Mouse (Mus musculus): ENCODE results near the gene Med19. TPM values are rescaled to one million over a fixed set of nuclear protein-coding genes. Genes with fewer than 3 reads are reported as not detected.

Gene Med19
- polyA plus RNA-seq, 1 experiment: 20.3 TPM

DNA sequence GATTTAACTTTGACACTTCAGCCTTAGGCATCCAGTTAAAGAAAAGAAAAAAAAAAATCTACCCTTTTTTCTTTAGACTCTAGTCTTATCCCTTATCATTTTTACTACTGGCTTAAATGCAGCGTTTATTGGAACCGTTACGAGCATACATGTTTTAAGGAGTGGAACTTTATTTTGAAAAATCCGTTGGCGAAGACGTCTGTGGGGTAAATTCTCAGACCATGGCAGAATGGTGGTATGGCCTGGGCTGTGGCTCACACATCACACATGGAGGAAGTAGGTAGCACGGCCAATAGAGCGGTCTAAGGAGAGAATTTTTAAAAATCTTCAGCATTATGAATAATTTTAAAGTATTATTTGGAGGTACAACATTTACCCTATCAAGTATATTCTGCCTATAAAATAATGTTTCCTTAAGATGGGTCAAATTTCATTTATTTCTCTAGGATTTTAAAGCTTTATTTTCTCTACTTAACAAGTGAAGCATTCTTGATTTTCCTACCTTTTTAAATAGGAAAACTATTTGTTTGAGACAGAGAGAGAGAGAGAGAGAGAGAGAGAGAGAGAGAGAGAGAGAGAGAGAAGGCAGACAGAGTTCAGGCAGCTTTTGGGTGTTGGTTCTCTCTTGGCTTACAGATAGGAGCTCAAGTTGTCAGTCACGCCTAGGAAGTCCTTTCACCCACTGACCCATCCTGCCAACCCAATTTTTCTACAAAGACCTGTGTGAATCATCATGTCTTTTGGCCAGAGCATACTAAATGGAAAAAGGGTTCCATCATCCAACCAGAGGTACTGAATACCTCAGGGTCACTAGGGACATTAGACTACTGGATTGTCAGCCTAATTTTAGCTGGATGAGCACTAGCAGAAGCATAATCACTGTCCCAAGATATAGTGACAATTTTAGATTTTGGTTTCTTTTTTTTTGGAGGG is 38.5 kb downstream of the Med19 start:
- H3ac ChIP-seq (ENCODE audit: control insufficient read depth, insufficient read length): no peak overlapping the region
- peak overlapping the region; percentile 98 for H3K4me2 ChIP-seq (ENCODE audit: low read depth)
- no peaks in the 10 kb centered on the region for H3K27me3 ChIP-seq (ENCODE audit: control insufficient read depth, insufficient read depth, insufficient read length)
- TF ChIP-seq CEBPB (IDR thresholded peaks at IDR 0.05; ENCODE audit: insufficient read depth, poor library complexity, severe bottlenecking): no peak
- no peak for TF ChIP-seq POLR2A (IDR thresholded peaks at IDR 0.05; ENCODE audit: insufficient read length, low read depth)
- TF ChIP-seq USF1 (IDR thresholded peaks at IDR 0.05; ENCODE audit: low read depth): no peak
- no peak for TF ChIP-seq SRF (IDR thresholded peaks at IDR 0.05; ENCODE audit: control insufficient read depth, insufficient read length, low read depth)
- peaks cover 5% of the 10 kb centered on the region for H3K36me3 ChIP-seq (ENCODE audit: control insufficient read depth, insufficient read depth)
- peak overlapping the region; percentile 79 for H3K4me3 ChIP-seq
- peaks cover 29% of the 10 kb centered on the region for H3K79me2 ChIP-seq (ENCODE audit: control insufficient read depth, insufficient read depth)

DNA sequence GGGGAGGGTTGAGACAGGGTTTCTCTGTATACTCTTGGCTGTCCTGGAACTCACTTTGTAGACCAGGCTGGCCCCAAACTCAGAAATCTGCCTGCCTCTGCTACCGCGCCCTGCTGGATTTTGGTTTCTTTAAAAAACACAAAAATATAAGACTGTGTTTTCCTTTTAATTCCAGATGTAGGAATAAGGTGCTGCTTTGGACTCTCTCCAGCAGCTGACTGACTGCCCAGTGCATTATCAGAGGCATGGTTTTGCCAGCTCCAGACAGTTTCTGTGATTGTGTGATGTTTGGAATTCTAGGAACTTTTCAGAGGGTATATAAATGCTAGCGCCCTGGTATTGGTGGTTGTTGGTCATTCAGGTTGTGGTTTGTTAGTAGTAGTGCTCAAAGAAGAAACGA is 39.2 kb downstream of the Med19 start:
- Histone ChIP-seq H3K4me3 (no peak overlapping the region), H3ac (ENCODE audit: control insufficient read depth, insufficient read length) (no peak overlapping the region), H3K36me3 (ENCODE audit: control insufficient read depth, insufficient read depth) (peaks cover 5% of the 10 kb centered on the region), H3K79me2 (ENCODE audit: control insufficient read depth, insufficient read depth) (peaks cover 22% of the 10 kb centered on the region), H3K27me3 (ENCODE audit: control insufficient read depth, insufficient read depth, insufficient read length) (no peaks in the 10 kb centered on the region), H3K4me2 (ENCODE audit: low read depth) (peak overlapping the region; percentile 98)
- TF ChIP-seq SRF (IDR thresholded peaks at IDR 0.05; ENCODE audit: control insufficient read depth, insufficient read length, low read depth) (no peak), USF1 (IDR thresholded peaks at IDR 0.05; ENCODE audit: low read depth) (no peak), TCF3 (IDR thresholded peaks at IDR 0.05; ENCODE audit: insufficient read length, low read depth) (no peak), E2F4 (IDR thresholded peaks at IDR 0.05; ENCODE audit: insufficient read depth) (no peak), MYOG (IDR thresholded peaks at IDR 0.05; ENCODE audit: control insufficient read depth in 1 of 3, insufficient read depth in 1 of 3, insufficient read length in 2 of 3, low read depth in 2 of 3) (no peak), MAX (IDR thresholded peaks at IDR 0.05; ENCODE audit: low read depth) (no peak), CEBPB (IDR thresholded peaks at IDR 0.05; ENCODE audit: insufficient read depth, poor library complexity, severe bottlenecking) (no peak), POLR2A (IDR thresholded peaks at IDR 0.05; ENCODE audit: insufficient read length, low read depth) (no peak), TCF12 (IDR thresholded peaks at IDR 0.05; ENCODE audit: insufficient read depth, poor library complexity, severe bottlenecking) (no peak), POLR2AphosphoS2 (IDR thresholded peaks at IDR 0.05; ENCODE audit: insufficient read length, low read depth) (no peak), REST (IDR thresholded peaks at IDR 0.05; ENCODE audit: insufficient read depth, insufficient read length) (no peak), MYOD1 (IDR thresholded peaks at IDR 0.05; ENCODE audit: control insufficient read depth in 1 of 3, insufficient read length in 2 of 3, low read depth in 2 of 3) (no peak)

DNA sequence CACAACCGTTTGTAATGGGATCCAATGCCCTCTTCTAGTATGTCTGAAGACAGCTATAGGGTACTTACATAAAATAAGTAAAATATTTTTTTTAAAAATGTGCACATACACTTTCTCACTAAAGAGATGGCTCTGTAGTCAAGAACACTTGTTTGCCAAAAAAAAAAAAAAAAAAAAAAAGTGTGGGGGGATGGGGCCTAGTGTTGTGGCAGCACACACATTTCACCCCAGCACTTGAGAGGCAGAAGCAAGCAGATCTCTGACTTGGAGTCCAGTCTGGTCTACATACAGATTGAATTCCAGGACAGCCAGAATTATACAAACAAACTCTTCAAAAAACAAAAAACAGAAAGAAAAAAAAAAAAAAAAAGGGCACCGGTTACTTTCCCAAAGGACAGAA is 42.5 kb downstream of the Med19 start:
- Histone ChIP-seq H3K27me3 (ENCODE audit: control insufficient read depth, insufficient read depth, insufficient read length) (no peaks in the 10 kb centered on the region), H3K79me2 (ENCODE audit: control insufficient read depth, insufficient read depth) (peaks cover 18% of the 10 kb centered on the region), H3K4me2 (ENCODE audit: low read depth) (no peak overlapping the region), H3ac (ENCODE audit: control insufficient read depth, insufficient read length) (no peak overlapping the region), H3K4me3 (no peak overlapping the region), H3K36me3 (ENCODE audit: control insufficient read depth, insufficient read depth) (peaks cover 21% of the 10 kb centered on the region)
- no peak for TF ChIP-seq MYOG (IDR thresholded peaks at IDR 0.05; ENCODE audit: control insufficient read depth in 1 of 3, insufficient read depth in 1 of 3, insufficient read length in 2 of 3, low read depth in 2 of 3)

DNA sequence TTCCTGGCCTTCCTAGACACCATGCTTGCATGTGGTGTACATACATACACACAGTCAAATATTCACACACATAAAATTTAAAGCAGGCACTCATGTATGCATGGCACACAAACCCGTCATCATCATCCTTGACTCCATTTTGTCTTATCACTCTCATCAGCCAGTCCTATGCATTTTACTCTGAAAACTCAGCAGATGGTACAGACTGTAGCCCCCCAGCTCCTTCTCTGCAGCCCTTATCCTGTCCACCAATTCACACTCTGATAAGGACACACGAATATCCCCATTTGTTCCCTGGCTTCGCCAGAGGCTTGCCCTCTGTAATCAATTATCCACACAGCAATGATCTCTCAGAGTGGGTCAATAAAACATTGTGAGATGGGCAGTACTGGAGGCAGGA is 43.0 kb downstream of the Med19 start:
- Histone ChIP-seq H3ac (ENCODE audit: control insufficient read depth, insufficient read length) (no peak overlapping the region), H3K36me3 (ENCODE audit: control insufficient read depth, insufficient read depth) (peaks cover 21% of the 10 kb centered on the region), H3K4me2 (ENCODE audit: low read depth) (no peak overlapping the region), H3K27me3 (ENCODE audit: control insufficient read depth, insufficient read depth, insufficient read length) (no peaks in the 10 kb centered on the region), H3K79me2 (ENCODE audit: control insufficient read depth, insufficient read depth) (peaks cover 22% of the 10 kb centered on the region), H3K4me3 (no peak overlapping the region)
- TF ChIP-seq TCF12 (IDR thresholded peaks at IDR 0.05; ENCODE audit: insufficient read depth, poor library complexity, severe bottlenecking) (no peak), MYOD1 (IDR thresholded peaks at IDR 0.05; ENCODE audit: control insufficient read depth in 1 of 3, insufficient read length in 2 of 3, low read depth in 2 of 3) (no peak), CEBPB (IDR thresholded peaks at IDR 0.05; ENCODE audit: insufficient read depth, poor library complexity, severe bottlenecking) (no peak), POLR2AphosphoS2 (IDR thresholded peaks at IDR 0.05; ENCODE audit: insufficient read length, low read depth) (no peak), MAX (IDR thresholded peaks at IDR 0.05; ENCODE audit: low read depth) (no peak), MYOG (IDR thresholded peaks at IDR 0.05; ENCODE audit: control insufficient read depth in 1 of 3, insufficient read depth in 1 of 3, insufficient read length in 2 of 3, low read depth in 2 of 3) (no peak), REST (IDR thresholded peaks at IDR 0.05; ENCODE audit: insufficient read depth, insufficient read length) (no peak)

DNA sequence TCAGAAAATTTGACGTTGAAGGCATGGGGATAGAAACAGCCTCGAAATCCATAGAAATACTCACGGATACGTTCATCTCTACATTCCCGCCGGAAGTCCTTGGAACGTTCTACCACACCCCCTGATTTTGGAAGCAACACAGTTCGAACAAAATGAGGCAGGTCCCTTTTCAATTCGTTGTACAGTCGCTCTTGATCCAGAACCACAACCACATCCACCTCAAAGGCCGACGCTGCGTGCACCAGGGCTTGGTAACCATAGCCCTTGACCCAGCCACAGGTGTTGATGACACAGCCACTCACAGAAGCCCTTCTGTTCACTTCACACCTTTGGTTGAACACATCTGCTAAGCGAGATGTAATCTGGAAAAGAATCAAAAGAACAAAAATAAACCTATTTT is 45.7 kb downstream of the Med19 start:
- H3K4me2 ChIP-seq (ENCODE audit: low read depth): no peak overlapping the region

More for the DNA sequence above, 45.7 kb downstream of the Med19 start:
- no peak overlapping the region for H3K4me3 ChIP-seq
- H3K79me2 ChIP-seq (ENCODE audit: control insufficient read depth, insufficient read depth): peaks cover 31% of the 10 kb centered on the region
- no peak overlapping the region for H3ac ChIP-seq (ENCODE audit: control insufficient read depth, insufficient read length)
- H3K27me3 ChIP-seq (ENCODE audit: control insufficient read depth, insufficient read depth, insufficient read length): no peaks in the 10 kb centered on the region
- no peak for TF ChIP-seq CEBPB (IDR thresholded peaks at IDR 0.05; ENCODE audit: insufficient read depth, poor library complexity, severe bottlenecking)
- no peak for TF ChIP-seq SRF (IDR thresholded peaks at IDR 0.05; ENCODE audit: control insufficient read depth, insufficient read length, low read depth)
- TF ChIP-seq TCF3 (IDR thresholded peaks at IDR 0.05; ENCODE audit: insufficient read length, low read depth): no peak
- no peak for TF ChIP-seq POLR2AphosphoS2 (IDR thresholded peaks at IDR 0.05; ENCODE audit: insufficient read length, low read depth)
- no peak for TF ChIP-seq MYOD1 (IDR thresholded peaks at IDR 0.05; ENCODE audit: control insufficient read depth in 1 of 3, insufficient read length in 2 of 3, low read depth in 2 of 3)
- peaks cover 21% of the 10 kb centered on the region for H3K36me3 ChIP-seq (ENCODE audit: control insufficient read depth, insufficient read depth)

All from myocyte (in vitro differentiated cells).